Mouse (Mus musculus): ENCODE measurements around the gene Wnt7b. TPM values are rescaled to one million over a fixed set of nuclear protein-coding genes. Genes with fewer than 3 reads are reported as not detected.

Gene Wnt7b
- polyA plus RNA-seq, 1 experiment: 3.4 TPM

- Histone ChIP-seq H3K4me3 (ENCODE audit: control insufficient read depth, insufficient read depth, low read length) (no peak overlapping the region), H3K27ac (ENCODE audit: control insufficient read depth, insufficient read depth, low read length) (no peak overlapping the region), H3K27me3 (ENCODE audit: control insufficient read depth, insufficient read depth, low read length) (no peaks in the 10 kb centered on the region), H3K4me1 (replicated peaks; ENCODE audit: control insufficient read depth, insufficient read depth, low read length) (no peaks in the 10 kb centered on the region), H3K36me3 (ENCODE audit: control insufficient read depth, insufficient read depth, low read length) (no peaks in the 10 kb centered on the region)
- WGBS: 75% methylated on average over 4 of the region's 4 CpGs
- no peak for DNase-seq
- TF ChIP-seq CTCF (IDR thresholded peaks at IDR 0.05; ENCODE audit: borderline replicate concordance, control insufficient read depth, extremely low read depth, insufficient read depth, low read length, poor library complexity): no peak
- TF ChIP-seq POLR2A (IDR thresholded peaks at IDR 0.05; ENCODE audit: control insufficient read depth, extremely low read depth, insufficient read depth, low read length, poor library complexity): no peak
Measured at GRCm38 (mm10) chr15:85546500-85546899, 35.8 kb downstream of the Wnt7b start.

GRCm38 (mm10) chr15:85545369-85545768 lies 36.9 kb downstream of the Wnt7b start:
- no peak for TF ChIP-seq CTCF (IDR thresholded peaks at IDR 0.05; ENCODE audit: borderline replicate concordance, control insufficient read depth, extremely low read depth, insufficient read depth, low read length, poor library complexity)
- no peak for TF ChIP-seq POLR2A (IDR thresholded peaks at IDR 0.05; ENCODE audit: control insufficient read depth, extremely low read depth, insufficient read depth, low read length, poor library complexity)
- Histone ChIP-seq H3K4me1 (replicated peaks; ENCODE audit: control insufficient read depth, insufficient read depth, low read length) (no peaks in the 10 kb centered on the region), H3K4me3 (ENCODE audit: control insufficient read depth, insufficient read depth, low read length) (no peak overlapping the region), H3K27ac (ENCODE audit: control insufficient read depth, insufficient read depth, low read length) (no peak overlapping the region), H3K36me3 (ENCODE audit: control insufficient read depth, insufficient read depth, low read length) (no peaks in the 10 kb centered on the region), H3K27me3 (ENCODE audit: control insufficient read depth, insufficient read depth, low read length) (no peaks in the 10 kb centered on the region)
- 82% methylated on average over 5 of the region's 5 CpGs for WGBS
- no peak for DNase-seq

GRCm38 (mm10) chr15:85538170-85538569 lies 44.1 kb downstream of the Wnt7b start:
- no peaks in the 10 kb centered on the region for H3K4me1 ChIP-seq (replicated peaks; ENCODE audit: control insufficient read depth, insufficient read depth, low read length)
- no peaks in the 10 kb centered on the region for H3K27me3 ChIP-seq (ENCODE audit: control insufficient read depth, insufficient read depth, low read length)
- H3K36me3 ChIP-seq (ENCODE audit: control insufficient read depth, insufficient read depth, low read length): no peaks in the 10 kb centered on the region
- TF ChIP-seq CTCF (IDR thresholded peaks at IDR 0.05; ENCODE audit: borderline replicate concordance, control insufficient read depth, extremely low read depth, insufficient read depth, low read length, poor library complexity): no peak
- no peak for TF ChIP-seq POLR2A (IDR thresholded peaks at IDR 0.05; ENCODE audit: control insufficient read depth, extremely low read depth, insufficient read depth, low read length, poor library complexity)
- DNase-seq: no peak
- H3K27ac ChIP-seq (ENCODE audit: control insufficient read depth, insufficient read depth, low read length): no peak overlapping the region
- 86% methylated on average over 11 of the region's 11 CpGs for WGBS
- no peak overlapping the region for H3K4me3 ChIP-seq (ENCODE audit: control insufficient read depth, insufficient read depth, low read length)

- Histone ChIP-seq H3K27me3 (ENCODE audit: control insufficient read depth, insufficient read depth, low read length) (no peaks in the 10 kb centered on the region), H3K4me1 (replicated peaks; ENCODE audit: control insufficient read depth, insufficient read depth, low read length) (no peaks in the 10 kb centered on the region), H3K4me3 (ENCODE audit: control insufficient read depth, insufficient read depth, low read length) (no peak overlapping the region), H3K36me3 (ENCODE audit: control insufficient read depth, insufficient read depth, low read length) (no peaks in the 10 kb centered on the region), H3K27ac (ENCODE audit: control insufficient read depth, insufficient read depth, low read length) (no peak overlapping the region)
- no peak for TF ChIP-seq POLR2A (IDR thresholded peaks at IDR 0.05; ENCODE audit: control insufficient read depth, extremely low read depth, insufficient read depth, low read length, poor library complexity)
- no peak for DNase-seq
- 89% methylated on average over 25 of the region's 25 CpGs for WGBS
Measured at GRCm38 (mm10) chr15:85537151-85537550, 45.1 kb downstream of the Wnt7b start.

GRCm38 (mm10) chr15:85534646-85535045 lies 47.6 kb downstream of the Wnt7b start:
- H3K4me1 ChIP-seq (replicated peaks; ENCODE audit: control insufficient read depth, insufficient read depth, low read length): no peaks in the 10 kb centered on the region
- DNase-seq: no peak
- no peaks in the 10 kb centered on the region for H3K36me3 ChIP-seq (ENCODE audit: control insufficient read depth, insufficient read depth, low read length)
- no peak for TF ChIP-seq POLR2A (IDR thresholded peaks at IDR 0.05; ENCODE audit: control insufficient read depth, extremely low read depth, insufficient read depth, low read length, poor library complexity)
- TF ChIP-seq CTCF (IDR thresholded peaks at IDR 0.05; ENCODE audit: borderline replicate concordance, control insufficient read depth, extremely low read depth, insufficient read depth, low read length, poor library complexity): no peak
- 87% methylated on average over 6 of the region's 6 CpGs for WGBS
- no peaks in the 10 kb centered on the region for H3K27me3 ChIP-seq (ENCODE audit: control insufficient read depth, insufficient read depth, low read length)
- no peak overlapping the region for H3K27ac ChIP-seq (ENCODE audit: control insufficient read depth, insufficient read depth, low read length)
- H3K4me3 ChIP-seq (ENCODE audit: control insufficient read depth, insufficient read depth, low read length): no peak overlapping the region

- no peak overlapping the region for H3K27ac ChIP-seq (ENCODE audit: control insufficient read depth, insufficient read depth, low read length)
- WGBS: 81% methylated on average over 8 of the region's 8 CpGs
- no peak overlapping the region for H3K4me3 ChIP-seq (ENCODE audit: control insufficient read depth, insufficient read depth, low read length)
- no peak for DNase-seq
- H3K27me3 ChIP-seq (ENCODE audit: control insufficient read depth, insufficient read depth, low read length): no peaks in the 10 kb centered on the region
- H3K4me1 ChIP-seq (replicated peaks; ENCODE audit: control insufficient read depth, insufficient read depth, low read length): no peaks in the 10 kb centered on the region
- no peak for TF ChIP-seq POLR2A (IDR thresholded peaks at IDR 0.05; ENCODE audit: control insufficient read depth, extremely low read depth, insufficient read depth, low read length, poor library complexity)
- TF ChIP-seq CTCF (IDR thresholded peaks at IDR 0.05; ENCODE audit: borderline replicate concordance, control insufficient read depth, extremely low read depth, insufficient read depth, low read length, poor library complexity): no peak
- H3K36me3 ChIP-seq (ENCODE audit: control insufficient read depth, insufficient read depth, low read length): no peaks in the 10 kb centered on the region
Measured at GRCm38 (mm10) chr15:85534215-85534614, 48.1 kb downstream of the Wnt7b start.

- TF ChIP-seq POLR2A (IDR thresholded peaks at IDR 0.05; ENCODE audit: control insufficient read depth, extremely low read depth, insufficient read depth, low read length, poor library complexity) (no peak), CTCF (IDR thresholded peaks at IDR 0.05; ENCODE audit: borderline replicate concordance, control insufficient read depth, extremely low read depth, insufficient read depth, low read length, poor library complexity) (no peak)
- Histone ChIP-seq H3K27ac (ENCODE audit: control insufficient read depth, insufficient read depth, low read length) (no peak overlapping the region), H3K27me3 (ENCODE audit: control insufficient read depth, insufficient read depth, low read length) (no peaks in the 10 kb centered on the region), H3K4me3 (ENCODE audit: control insufficient read depth, insufficient read depth, low read length) (no peak overlapping the region), H3K36me3 (ENCODE audit: control insufficient read depth, insufficient read depth, low read length) (no peaks in the 10 kb centered on the region), H3K4me1 (replicated peaks; ENCODE audit: control insufficient read depth, insufficient read depth, low read length) (no peaks in the 10 kb centered on the region)
- no peak for DNase-seq
- WGBS: 87% methylated on average over 3 of the region's 3 CpGs
Measured at GRCm38 (mm10) chr15:85532063-85532462, 50.2 kb downstream of the Wnt7b start.

Measured in thymus, adult 2 months (tissue).